Mouse (Mus musculus): ENCODE measurements around the gene Reln. TPM values are rescaled to one million over a fixed set of nuclear protein-coding genes. Genes with fewer than 3 reads are reported as not detected.

Reln gene
- polyA plus RNA-seq, 1 experiment, result 0.04 TPM

- H3K79me2 ChIP-seq (ENCODE audit: control insufficient read depth, insufficient read depth), result no peaks in the 10 kb centered on the region
- no peak for TF ChIP-seq MYOG (IDR thresholded peaks at IDR 0.05; ENCODE audit: control insufficient read depth in 1 of 3, insufficient read depth in 1 of 3, insufficient read length in 2 of 3, low read depth in 2 of 3)
- no peak for TF ChIP-seq REST (IDR thresholded peaks at IDR 0.05; ENCODE audit: insufficient read depth, insufficient read length)
- no peak for TF ChIP-seq TCF12 (IDR thresholded peaks at IDR 0.05; ENCODE audit: insufficient read depth, poor library complexity, severe bottlenecking)
- no peak for TF ChIP-seq MYOD1 (IDR thresholded peaks at IDR 0.05; ENCODE audit: control insufficient read depth in 1 of 3, insufficient read length in 2 of 3, low read depth in 2 of 3)
- no peak for TF ChIP-seq SRF (IDR thresholded peaks at IDR 0.05; ENCODE audit: control insufficient read depth, insufficient read length, low read depth)
- TF ChIP-seq E2F4 (IDR thresholded peaks at IDR 0.05; ENCODE audit: insufficient read depth), result no peak
- no peak for TF ChIP-seq POLR2A (IDR thresholded peaks at IDR 0.05; ENCODE audit: insufficient read length, low read depth)
- no peak for TF ChIP-seq CEBPB (IDR thresholded peaks at IDR 0.05; ENCODE audit: insufficient read depth, poor library complexity, severe bottlenecking)
- no peak for TF ChIP-seq USF1 (IDR thresholded peaks at IDR 0.05; ENCODE audit: low read depth)
- no peak for TF ChIP-seq POLR2AphosphoS2 (IDR thresholded peaks at IDR 0.05; ENCODE audit: insufficient read length, low read depth)
- TF ChIP-seq TCF3 (IDR thresholded peaks at IDR 0.05; ENCODE audit: insufficient read length, low read depth), result no peak
- TF ChIP-seq MAX (IDR thresholded peaks at IDR 0.05; ENCODE audit: low read depth), result no peak
- H3K4me2 ChIP-seq (ENCODE audit: low read depth), result no peak overlapping the region
- no peak overlapping the region for H3K4me3 ChIP-seq
- H3K27me3 ChIP-seq (ENCODE audit: control insufficient read depth, insufficient read depth, insufficient read length), result no peaks in the 10 kb centered on the region
- no peaks in the 10 kb centered on the region for H3K36me3 ChIP-seq (ENCODE audit: control insufficient read depth, insufficient read depth)
- H3ac ChIP-seq (ENCODE audit: control insufficient read depth, insufficient read length), result no peak overlapping the region
Observed at GRCm38 (mm10) chr5:22059251-22059650, 285.3 kb downstream of the Reln start.

- no peak overlapping the region for H3K4me3 ChIP-seq
- TF ChIP-seq MYOG (IDR thresholded peaks at IDR 0.05; ENCODE audit: control insufficient read depth in 1 of 3, insufficient read depth in 1 of 3, insufficient read length in 2 of 3, low read depth in 2 of 3) (no peak), POLR2AphosphoS2 (IDR thresholded peaks at IDR 0.05; ENCODE audit: insufficient read length, low read depth) (no peak), SRF (IDR thresholded peaks at IDR 0.05; ENCODE audit: control insufficient read depth, insufficient read length, low read depth) (no peak), TCF12 (IDR thresholded peaks at IDR 0.05; ENCODE audit: insufficient read depth, poor library complexity, severe bottlenecking) (no peak), E2F4 (IDR thresholded peaks at IDR 0.05; ENCODE audit: insufficient read depth) (no peak), REST (IDR thresholded peaks at IDR 0.05; ENCODE audit: insufficient read depth, insufficient read length) (no peak), CEBPB (IDR thresholded peaks at IDR 0.05; ENCODE audit: insufficient read depth, poor library complexity, severe bottlenecking) (no peak), MYOD1 (IDR thresholded peaks at IDR 0.05; ENCODE audit: control insufficient read depth in 1 of 3, insufficient read length in 2 of 3, low read depth in 2 of 3) (no peak), TCF3 (IDR thresholded peaks at IDR 0.05; ENCODE audit: insufficient read length, low read depth) (no peak), POLR2A (IDR thresholded peaks at IDR 0.05; ENCODE audit: insufficient read length, low read depth) (no peak), MAX (IDR thresholded peaks at IDR 0.05; ENCODE audit: low read depth) (no peak), USF1 (IDR thresholded peaks at IDR 0.05; ENCODE audit: low read depth) (no peak)
- no peak overlapping the region for H3K4me2 ChIP-seq (ENCODE audit: low read depth)
- H3K27me3 ChIP-seq (ENCODE audit: control insufficient read depth, insufficient read depth, insufficient read length), result no peaks in the 10 kb centered on the region
- no peaks in the 10 kb centered on the region for H3K36me3 ChIP-seq (ENCODE audit: control insufficient read depth, insufficient read depth)
- H3ac ChIP-seq (ENCODE audit: control insufficient read depth, insufficient read length), result no peak overlapping the region
- H3K79me2 ChIP-seq (ENCODE audit: control insufficient read depth, insufficient read depth), result no peaks in the 10 kb centered on the region
Observed at GRCm38 (mm10) chr5:22041825-22042224, 302.7 kb downstream of the Reln start.

GRCm38 (mm10) chr5:22039375-22040149, 304.9 kb downstream of the Reln start:
- Histone ChIP-seq H3K27me3 (ENCODE audit: control insufficient read depth, insufficient read depth, insufficient read length) (no peaks in the 10 kb centered on the region), H3K79me2 (ENCODE audit: control insufficient read depth, insufficient read depth) (no peaks in the 10 kb centered on the region), H3K36me3 (ENCODE audit: control insufficient read depth, insufficient read depth) (no peaks in the 10 kb centered on the region), H3ac (ENCODE audit: control insufficient read depth, insufficient read length) (no peak overlapping the region), H3K4me3 (no peak overlapping the region), H3K4me2 (ENCODE audit: low read depth) (no peak overlapping the region)
- no peak for TF ChIP-seq TCF3 (IDR thresholded peaks at IDR 0.05; ENCODE audit: insufficient read length, low read depth)

GRCm38 (mm10) chr5:22035201-22035600, 309.3 kb downstream of the Reln start:
- Histone ChIP-seq H3K79me2 (ENCODE audit: control insufficient read depth, insufficient read depth) (no peaks in the 10 kb centered on the region), H3K36me3 (ENCODE audit: control insufficient read depth, insufficient read depth) (no peaks in the 10 kb centered on the region), H3ac (ENCODE audit: control insufficient read depth, insufficient read length) (no peak overlapping the region), H3K4me3 (no peak overlapping the region), H3K4me2 (ENCODE audit: low read depth) (no peak overlapping the region), H3K27me3 (ENCODE audit: control insufficient read depth, insufficient read depth, insufficient read length) (no peaks in the 10 kb centered on the region)
- TF ChIP-seq TCF12 (IDR thresholded peaks at IDR 0.05; ENCODE audit: insufficient read depth, poor library complexity, severe bottlenecking) (no peak), CEBPB (IDR thresholded peaks at IDR 0.05; ENCODE audit: insufficient read depth, poor library complexity, severe bottlenecking) (no peak), E2F4 (IDR thresholded peaks at IDR 0.05; ENCODE audit: insufficient read depth) (no peak), TCF3 (IDR thresholded peaks at IDR 0.05; ENCODE audit: insufficient read length, low read depth) (no peak), REST (IDR thresholded peaks at IDR 0.05; ENCODE audit: insufficient read depth, insufficient read length) (no peak), MYOD1 (IDR thresholded peaks at IDR 0.05; ENCODE audit: control insufficient read depth in 1 of 3, insufficient read length in 2 of 3, low read depth in 2 of 3) (no peak), POLR2AphosphoS2 (IDR thresholded peaks at IDR 0.05; ENCODE audit: insufficient read length, low read depth) (no peak), POLR2A (IDR thresholded peaks at IDR 0.05; ENCODE audit: insufficient read length, low read depth) (no peak), SRF (IDR thresholded peaks at IDR 0.05; ENCODE audit: control insufficient read depth, insufficient read length, low read depth) (no peak), MAX (IDR thresholded peaks at IDR 0.05; ENCODE audit: low read depth) (no peak), MYOG (IDR thresholded peaks at IDR 0.05; ENCODE audit: control insufficient read depth in 1 of 3, insufficient read depth in 1 of 3, insufficient read length in 2 of 3, low read depth in 2 of 3) (no peak), USF1 (IDR thresholded peaks at IDR 0.05; ENCODE audit: low read depth) (no peak)
